Mouse (Mus musculus) spleen, embryonic (tissue): ENCODE measurements at regions not wholly inside any gene's neighbourhood (a gene's known extent, or its start where the extent isn't known, plus 50 kb on each side); places are given as distances from the start of the nearest gene placed in this dataset.

ENCODE experiments used
- CTCF ChIA-PET: fragments of 350-600 bp; sonication (Branson Sonifier 250); formaldehyde crosslinking; loops from one replicate; lab custom pipeline; 2022; lab: Charles Lee

DNA sequence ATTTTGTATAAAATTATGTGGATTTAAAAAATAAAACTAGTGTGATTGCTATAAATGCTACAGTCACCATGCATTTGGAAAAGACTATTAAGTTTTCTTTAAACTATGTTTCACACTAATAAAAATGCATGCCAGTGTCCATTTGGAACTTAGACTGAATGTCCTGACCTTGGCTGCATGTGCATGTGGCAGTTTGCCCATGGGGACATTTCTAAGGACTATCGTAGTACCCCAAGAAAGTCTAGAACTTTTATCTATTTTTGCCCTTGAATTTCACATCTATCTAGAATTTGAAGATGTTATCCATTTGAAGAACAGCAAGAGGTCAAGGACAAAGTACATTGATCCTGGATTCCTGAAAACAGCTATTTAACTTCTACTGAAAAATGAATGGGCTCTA is 745.9 kb downstream of the Tmem182 start:
- CTCF ChIA-PET: no interaction called here

- CTCF ChIA-PET: interaction anchor here (0.5 kb wide), 1 partner anchor 621 kb away, joined by 6 read pairs; no protein-coding TSS in a partner anchor
Measured at GRCm38 (mm10) chr1:41555607-41556006, 750.2 kb downstream of the Tmem182 start.

- CTCF ChIA-PET: no interaction called here
Measured at GRCm38 (mm10) chr1:41559101-41559665, 753.8 kb downstream of the Tmem182 start.

- CTCF ChIA-PET: no interaction called here
Measured at GRCm38 (mm10) chr1:41559991-41560390, 754.6 kb downstream of the Tmem182 start.

GRCm38 (mm10) chr1:41603471-41603870 is 798.1 kb downstream of the Tmem182 start:
- CTCF ChIA-PET: no interaction called here

GRCm38 (mm10) chr1:41604996-41605747 is 799.8 kb downstream of the Tmem182 start:
- CTCF ChIA-PET: no interaction called here

DNA sequence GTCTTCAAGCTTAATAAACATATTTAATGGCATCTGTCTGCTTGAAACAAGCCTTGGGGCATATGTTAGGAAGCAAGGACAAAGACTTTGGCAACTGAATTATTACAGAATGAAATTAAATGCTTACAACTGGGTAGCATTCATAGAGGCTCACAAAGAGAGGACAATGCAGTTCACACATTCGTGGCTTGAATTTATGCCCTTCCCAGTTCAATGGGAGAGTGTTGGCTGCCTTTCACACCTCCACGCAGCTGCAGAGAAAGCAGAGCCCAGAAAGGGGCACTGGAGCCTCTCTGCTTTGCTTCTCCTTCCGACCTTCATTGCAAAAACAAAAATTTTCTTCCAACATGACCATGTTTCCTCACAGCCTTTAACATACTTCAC is 800.3 kb downstream of the Tmem182 start:
- CTCF ChIA-PET: no interaction called here

DNA sequence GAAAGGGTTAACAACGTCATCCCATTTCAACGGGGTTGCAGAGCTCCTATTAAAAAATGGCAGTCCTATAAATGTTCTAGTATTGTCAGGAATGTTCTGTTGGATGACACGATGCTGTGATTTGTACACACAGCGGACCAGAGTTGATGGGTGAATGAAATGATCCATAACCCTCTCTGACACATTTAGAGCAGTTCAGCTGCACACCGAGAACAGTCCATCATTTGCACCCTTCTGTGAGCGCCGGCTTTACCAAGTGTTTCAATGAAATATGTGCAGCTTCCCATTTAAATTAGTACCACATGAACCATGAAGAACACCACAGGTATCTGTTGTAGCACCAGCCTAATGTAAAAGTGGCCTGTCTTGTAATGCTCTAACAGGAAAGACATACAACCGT is 805.4 kb downstream of the Tmem182 start:
- CTCF ChIA-PET: no interaction called here

- CTCF ChIA-PET: no interaction called here
Measured at GRCm38 (mm10) chr1:41651804-41652203, 846.4 kb downstream of the Tmem182 start.

- CTCF ChIA-PET: no interaction called here
Measured at GRCm38 (mm10) chr1:41652210-41652609, 846.8 kb downstream of the Tmem182 start.

DNA sequence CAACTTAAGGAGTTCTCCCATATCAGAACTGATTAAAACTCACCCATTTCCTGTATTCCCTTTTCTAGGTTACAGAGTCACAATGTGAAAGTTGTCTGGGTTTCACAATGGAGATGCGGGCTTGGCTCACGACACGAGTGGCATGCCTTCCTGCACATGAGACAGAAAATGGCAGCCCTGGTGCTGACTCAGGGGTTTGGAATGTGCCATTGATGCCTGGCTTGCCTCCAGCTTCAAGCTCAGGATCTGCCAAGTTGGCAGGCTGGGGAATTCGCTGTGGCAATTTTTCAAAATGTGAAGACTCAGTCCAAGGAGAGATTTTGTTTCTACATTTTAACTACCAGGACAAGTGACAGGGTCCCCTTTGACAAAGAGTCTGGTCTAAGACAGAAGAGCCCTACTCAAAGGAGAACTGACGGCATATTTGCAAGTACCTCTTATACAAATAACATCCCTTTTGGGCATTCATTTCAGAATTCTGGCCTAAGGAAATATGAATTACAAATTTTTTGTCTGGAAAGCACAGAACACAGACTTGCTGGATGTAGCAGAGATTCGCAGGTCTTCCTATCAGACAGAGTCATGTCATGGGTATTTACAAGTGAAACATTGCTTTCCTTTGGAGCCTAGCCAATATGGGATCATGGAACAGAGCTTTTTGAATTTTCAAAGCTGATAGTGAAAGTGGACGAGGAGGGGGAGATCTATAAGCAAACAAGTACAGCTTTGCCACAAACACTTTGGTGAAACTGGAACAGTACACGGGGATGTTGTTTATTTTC is 847.4 kb downstream of the Tmem182 start:
- CTCF ChIA-PET: no interaction called here

GRCm38 (mm10) chr1:41674086-41674485 is 868.7 kb downstream of the Tmem182 start:
- CTCF ChIA-PET: no interaction called here

DNA sequence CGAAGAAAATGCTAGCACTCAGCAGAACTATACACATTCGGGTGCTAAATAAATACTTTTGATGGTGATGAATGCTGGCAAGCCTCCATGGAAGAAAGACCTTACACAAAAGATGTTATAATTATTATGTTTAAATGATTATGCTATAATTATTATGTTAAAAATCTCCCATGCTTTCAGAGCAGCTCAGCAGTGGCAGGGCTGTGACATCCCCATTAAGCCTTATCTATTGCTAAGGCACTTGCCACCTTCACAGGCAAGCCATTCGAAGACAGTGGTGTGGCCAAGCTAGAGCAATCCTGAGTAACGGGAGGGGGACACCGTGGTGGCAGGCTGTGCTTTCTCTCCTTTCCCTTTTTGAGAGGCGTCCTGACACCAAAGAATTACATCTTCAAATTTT is 869.9 kb downstream of the Tmem182 start:
- CTCF ChIA-PET: no interaction called here

- CTCF ChIA-PET: no interaction called here
Measured at GRCm38 (mm10) chr1:41705692-41706091, 900.3 kb downstream of the Tmem182 start.

DNA sequence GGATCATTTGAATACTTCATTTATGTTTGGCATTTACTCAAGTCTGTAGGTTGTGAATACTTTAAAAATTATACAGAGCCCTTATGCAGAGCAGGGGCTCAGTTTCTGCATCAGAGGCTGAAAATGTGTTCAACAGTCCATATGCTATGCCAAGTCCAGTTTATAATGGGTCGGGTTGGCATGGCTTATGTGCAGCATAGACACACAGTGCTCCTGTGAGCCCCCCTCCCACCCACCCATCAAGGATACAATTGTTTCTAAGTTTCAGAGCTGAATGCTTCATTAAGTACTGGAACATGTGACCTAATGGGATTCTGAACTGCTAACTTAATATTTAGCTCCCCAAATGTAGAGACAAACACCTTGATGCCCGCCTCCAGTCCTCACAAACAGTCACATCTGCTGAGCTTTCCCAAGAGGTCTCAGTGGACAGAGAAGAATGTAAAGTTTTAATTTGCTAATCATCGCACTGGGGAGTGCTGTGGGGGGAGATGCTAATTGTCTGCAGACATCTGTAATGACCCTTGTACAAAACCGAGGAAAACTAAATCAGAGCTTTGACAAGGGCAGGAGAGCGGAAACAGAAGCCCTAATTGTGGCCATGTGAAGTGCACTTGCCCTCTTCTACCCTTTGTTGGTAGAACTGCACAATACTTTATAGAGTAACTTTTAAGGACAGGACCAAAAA is 937.4 kb downstream of the Tmem182 start:
- CTCF ChIA-PET: no interaction called here

- CTCF ChIA-PET: no interaction called here
Measured at GRCm38 (mm10) chr1:41743332-41743710, 937.9 kb downstream of the Tmem182 start.

- CTCF ChIA-PET: no interaction called here
Measured at GRCm38 (mm10) chr1:41744531-41744930, 939.1 kb downstream of the Tmem182 start.

GRCm38 (mm10) chr1:41759366-41759765 is 936.2 kb upstream of the Pou3f3 start:
- CTCF ChIA-PET: no interaction called here
